Mouse (Mus musculus) forebrain, postnatal 0 days (tissue): ENCODE measurements at regions not wholly inside any gene's neighbourhood (a gene's known extent, or its start where the extent isn't known, plus 50 kb on each side); places are given as distances from the start of the nearest gene placed in this dataset.

ENCODE experiments used
- ATAC-seq: fragments of 200-750 bp; cut with Nextera tagmentation; 2 replicates; pipeline ENCODE4 v1.8.0; 2017; ENCODE audit warnings: mild to moderate bottlenecking, moderate library complexity
- DNase-seq: peaks from one replicate; pipeline ENCODE4 v3.0.0-alpha.2; 2015
- H3K27ac ChIP-seq: fragments of 300-500 bp; sonication (generic); 2 replicates; pipeline ENCODE4 v1.5.1; 2014; ENCODE audit warnings: low read depth, mild to moderate bottlenecking, antibody characterized with exemption, low read length, moderate library complexity, mixed read lengths
- H3K27me3 ChIP-seq: fragments of 300-500 bp; sonication (generic); 2 replicates; pipeline ENCODE4 v1.6.1; 2014; ENCODE audit warnings: mild to moderate bottlenecking, low read length, mixed read lengths; ENCODE audit not compliant: insufficient read depth
- H3K36me3 ChIP-seq: fragments of 300-500 bp; sonication (generic); 2 replicates; pipeline ENCODE4 v1.6.1; 2014; ENCODE audit warnings: mild to moderate bottlenecking, moderate library complexity; ENCODE audit not compliant: insufficient read depth
- H3K4me1 ChIP-seq: fragments of 300-500 bp; sonication (generic); 2 replicates; pipeline ENCODE4 v1.6.1; 2014; ENCODE audit warnings: antibody characterized with exemption; ENCODE audit not compliant: insufficient read depth
- H3K4me2 ChIP-seq: fragments of 300-500 bp; sonication (generic); 2 replicates; pipeline ENCODE4 v1.6.1; 2014; ENCODE audit warnings: low read depth, mild to moderate bottlenecking, moderate library complexity
- H3K4me3 ChIP-seq: fragments of 300-500 bp; sonication (generic); 2 replicates; pipeline ENCODE4 v1.5.1; 2014; ENCODE audit warnings: low read depth, low read length, mixed read lengths
- H3K9ac ChIP-seq: fragments of 300-500 bp; sonication (generic); 2 replicates; pipeline ENCODE4 v1.6.1; 2014; ENCODE audit warnings: mild to moderate bottlenecking
- H3K9me3 ChIP-seq: fragments of 300-500 bp; sonication (generic); 2 replicates; pipeline ENCODE4 v1.6.1; 2016; ENCODE audit warnings: low read length
- CTCF ChIP-seq: sonication (generic); IDR thresholded peaks from 2 replicates; pipeline ENCODE4 v1.5.1; 2016; ENCODE audit warnings: antibody characterized with exemption, control low read depth, low read depth
- WGBS: fragments of 180-500 bp; shearing (Covaris S2); extraction: QIAGEN DNeasy Blood & Tissue Kit; methylation state at CpG from one replicate; pipeline ENCODE4 v1.1.7; 2014; 5-methylcytosine and 5-hydroxymethylcytosine counted together

DNA sequence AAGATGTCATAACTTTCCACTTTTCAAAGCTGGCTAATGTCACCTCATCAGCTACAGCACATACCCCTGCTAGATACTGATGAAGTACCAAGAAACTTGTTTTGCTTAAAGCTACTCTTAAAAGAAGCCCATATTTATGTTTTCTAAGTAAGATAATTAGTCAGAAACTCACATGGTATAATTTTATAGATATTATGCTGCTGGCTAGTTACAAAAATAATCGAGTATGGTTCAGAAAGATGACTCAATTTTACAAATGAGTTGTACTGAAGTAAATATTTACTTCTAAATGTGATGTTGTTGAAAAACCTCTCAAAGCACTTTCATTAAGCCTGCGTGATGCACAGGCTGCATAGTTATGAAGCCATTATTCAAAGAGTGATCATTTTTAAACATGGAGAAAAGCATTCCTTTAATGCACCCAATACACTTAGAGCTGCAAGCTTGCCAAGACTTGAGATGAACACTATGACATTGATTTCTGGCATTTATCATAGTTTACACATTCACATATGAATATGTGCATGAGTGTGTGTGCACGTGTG lies 582.3 kb upstream of the Gm26657 start:
- WGBS, result 70% methylated on average over 3 of the region's 3 CpGs

GRCm38 (mm10) chr4:56150716-56151115 lies 589.2 kb upstream of the Gm26657 start:
- 88% methylated on average over 1 of the region's 1 CpGs for WGBS

More for the DNA sequence above, 582.3 kb upstream of the Gm26657 start:
- H3K9me3 ChIP-seq, result no peaks in the 10 kb centered on the region
- no peak for TF ChIP-seq CTCF
- no peaks in the 10 kb centered on the region for H3K36me3 ChIP-seq
- H3K9ac ChIP-seq, result no peak overlapping the region
- ATAC-seq (no peak), DNase-seq (no peak)
- no peaks in the 10 kb centered on the region for H3K4me1 ChIP-seq
- no peak overlapping the region for H3K4me2 ChIP-seq
- H3K4me3 ChIP-seq, result no peak overlapping the region
- no peaks in the 10 kb centered on the region for H3K27me3 ChIP-seq
- H3K27ac ChIP-seq, result no peak overlapping the region

DNA sequence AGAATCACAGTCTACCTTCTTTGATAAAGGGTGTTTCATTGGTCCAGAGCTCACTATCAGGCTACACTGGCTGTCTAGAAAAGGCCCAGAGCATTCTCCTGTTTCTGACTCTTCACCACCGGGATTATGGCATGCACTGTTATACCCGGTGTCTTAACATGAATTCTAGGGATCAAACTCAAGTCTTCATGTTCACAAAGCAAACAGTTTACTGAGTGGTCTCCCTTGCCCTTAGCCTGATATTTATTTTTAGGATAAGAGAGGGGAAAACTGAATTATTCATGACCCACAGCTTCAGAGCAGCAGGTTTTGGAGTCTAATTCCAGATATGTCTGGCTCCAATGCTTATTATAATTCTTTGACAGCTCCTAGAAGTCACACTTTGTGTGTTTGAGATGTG lies 596.0 kb upstream of the Gm26657 start:
- Histone ChIP-seq H3K4me3 (no peak overlapping the region), H3K9ac (no peak overlapping the region), H3K27me3 (no peaks in the 10 kb centered on the region), H3K4me1 (no peaks in the 10 kb centered on the region), H3K9me3 (no peaks in the 10 kb centered on the region), H3K36me3 (no peaks in the 10 kb centered on the region), H3K4me2 (no peak overlapping the region), H3K27ac (no peak overlapping the region)
- TF ChIP-seq CTCF, result no peak
- no peak for DNase-seq
- WGBS, result 65% methylated on average over 2 of the region's 2 CpGs
- ATAC-seq, result no peak

More at GRCm38 (mm10) chr4:56150716-56151115, 589.2 kb upstream of the Gm26657 start:
- no peak overlapping the region for H3K27ac ChIP-seq
- H3K4me3 ChIP-seq, result no peak overlapping the region
- H3K27me3 ChIP-seq, result no peaks in the 10 kb centered on the region
- no peak for TF ChIP-seq CTCF
- DNase-seq (no peak), ATAC-seq (no peak)
- H3K4me2 ChIP-seq, result no peak overlapping the region
- no peak overlapping the region for H3K9ac ChIP-seq
- no peaks in the 10 kb centered on the region for H3K4me1 ChIP-seq
- H3K36me3 ChIP-seq, result no peaks in the 10 kb centered on the region
- H3K9me3 ChIP-seq, result no peaks in the 10 kb centered on the region

DNA sequence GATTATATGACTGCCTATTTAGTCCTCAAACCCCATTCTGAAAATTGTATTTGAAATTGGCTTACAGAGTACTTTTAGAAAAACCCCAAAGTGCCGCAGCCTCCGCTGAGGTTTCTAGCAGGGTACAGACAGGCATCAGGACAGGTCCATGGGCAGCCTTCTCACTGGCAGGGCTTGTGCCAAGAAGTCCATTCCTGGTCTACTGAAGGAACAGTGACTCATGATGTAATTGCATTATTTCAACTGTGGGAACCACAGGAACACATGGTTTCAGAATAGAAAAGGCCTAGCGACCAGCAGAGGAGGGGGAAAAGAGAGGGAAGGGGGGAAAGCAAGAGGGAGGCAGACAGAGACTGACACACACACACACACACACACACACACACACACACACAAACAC lies 603.0 kb upstream of the Gm26657 start:
- Histone ChIP-seq H3K4me3 (no peak overlapping the region), H3K27me3 (no peaks in the 10 kb centered on the region), H3K9me3 (no peaks in the 10 kb centered on the region), H3K4me1 (no peaks in the 10 kb centered on the region), H3K27ac (no peak overlapping the region), H3K36me3 (no peaks in the 10 kb centered on the region), H3K9ac (no peak overlapping the region), H3K4me2 (no peak overlapping the region)
- DNase-seq (no peak), ATAC-seq (peak; percentile 14; the same call in 1 of the 2 replicates)
- no peak for TF ChIP-seq CTCF
- 55% methylated on average over 3 of the region's 3 CpGs for WGBS

DNA sequence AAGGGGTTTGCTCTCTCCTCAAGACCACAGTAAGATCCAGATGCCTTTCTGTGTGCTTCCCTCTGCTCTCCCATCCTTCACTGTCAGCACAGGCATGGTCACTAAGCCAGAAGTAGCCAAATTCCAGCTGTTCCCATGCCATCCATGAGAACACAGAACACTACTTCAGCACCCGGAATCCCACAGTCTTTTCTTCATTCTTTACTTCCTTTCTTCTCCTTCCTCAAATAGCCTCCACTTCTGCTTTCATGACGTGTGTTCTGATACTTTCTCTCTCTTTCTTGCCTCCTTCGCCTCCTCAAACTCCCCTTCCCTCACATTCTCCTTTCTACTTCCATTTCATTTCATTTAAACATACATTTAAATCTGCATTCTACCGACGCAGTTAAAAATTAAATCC lies 602.1 kb upstream of the Klf4 start:
- DNase-seq (no peak), ATAC-seq (no peak)

GRCm38 (mm10) chr4:56127730-56128482 lies 595.6 kb upstream of the Klf4 start:
- no peaks in the 10 kb centered on the region for H3K36me3 ChIP-seq
- no peak overlapping the region for H3K27ac ChIP-seq
- no peaks in the 10 kb centered on the region for H3K4me1 ChIP-seq
- WGBS, result 21% methylated on average over 8 of the region's 8 CpGs
- H3K4me2 ChIP-seq, result no peak overlapping the region
- H3K4me3 ChIP-seq, result no peak overlapping the region
- H3K27me3 ChIP-seq, result no peaks in the 10 kb centered on the region
- TF ChIP-seq CTCF, result no peak
- peak; percentile 71 for DNase-seq
- no peaks in the 10 kb centered on the region for H3K9me3 ChIP-seq
- peak; percentile 79 for ATAC-seq
- H3K9ac ChIP-seq, result no peak overlapping the region

More for the DNA sequence above, 602.1 kb upstream of the Klf4 start:
- Histone ChIP-seq H3K27me3 (no peaks in the 10 kb centered on the region), H3K9ac (no peak overlapping the region), H3K9me3 (no peaks in the 10 kb centered on the region), H3K4me1 (no peaks in the 10 kb centered on the region), H3K4me2 (no peak overlapping the region), H3K36me3 (no peaks in the 10 kb centered on the region), H3K27ac (no peak overlapping the region), H3K4me3 (no peak overlapping the region)
- TF ChIP-seq CTCF, result no peak
- WGBS, result 86% methylated on average over 5 of the region's 5 CpGs

- no peak overlapping the region for H3K27ac ChIP-seq
- H3K4me3 ChIP-seq, result no peak overlapping the region
- no peak for ATAC-seq
- DNase-seq, result no peak
- no peaks in the 10 kb centered on the region for H3K9me3 ChIP-seq
- H3K4me2 ChIP-seq, result no peak overlapping the region
- H3K36me3 ChIP-seq, result no peaks in the 10 kb centered on the region
- no peaks in the 10 kb centered on the region for H3K4me1 ChIP-seq
- H3K27me3 ChIP-seq, result no peaks in the 10 kb centered on the region
- H3K9ac ChIP-seq, result no peak overlapping the region
- no peak for TF ChIP-seq CTCF
Observed at GRCm38 (mm10) chr4:56124515-56124914, 592.2 kb upstream of the Klf4 start.
